Mouse (Mus musculus) brown adipose tissue, adult 24 weeks (tissue): Measurements from ENCODE around the gene Tcf20. TPM values are rescaled to one million over a fixed set of nuclear protein-coding genes. Genes with fewer than 3 reads are reported as not detected.

Source experiments
- H3K27ac ChIP-seq: fragments of 200-500 bp; replicated peaks from 2 replicates; pipeline ENCODE4 v1.5.1; 2012; ENCODE audit warnings: low read depth, mild to moderate bottlenecking, low read length
- H3K4me1 ChIP-seq: fragments of 200-500 bp; 2 replicates; pipeline ENCODE4 v1.6.1; 2012; ENCODE audit warnings: low read length, mixed read lengths; ENCODE audit not compliant: control insufficient read depth, insufficient read depth, insufficient read length
- H3K4me3 ChIP-seq: fragments of 200-500 bp; 2 replicates; pipeline ENCODE4 v1.5.1; 2012; ENCODE audit warnings: low read depth, mild to moderate bottlenecking, low read length, moderate library complexity; ENCODE audit not compliant: insufficient read depth
- polyA plus RNA-seq: library from polyadenylated mRNA; stranded (reverse); fragments of >200 nt; gene quantifications from 2 replicates; pipeline ENCODE4 v1.2.4, GENCODE M21; 2012; ENCODE audit not compliant: missing spikeins, insufficient read depth, insufficient read length

The Tcf20 gene
- polyA plus RNA-seq, 1 experiment = 18.2 TPM

GRCm38 (mm10) chr15:82821657-82822056, 166.0 kb downstream of the Tcf20 start:
- no peaks in the 10 kb centered on the region for H3K4me1 ChIP-seq
- no peak overlapping the region for H3K4me3 ChIP-seq
- no peak overlapping the region for H3K27ac ChIP-seq

- Histone ChIP-seq H3K4me3 (no peak overlapping the region), H3K4me1 (no peaks in the 10 kb centered on the region), H3K27ac (no peak overlapping the region)
Measured at GRCm38 (mm10) chr15:82815296-82815695, 172.4 kb downstream of the Tcf20 start.

- Histone ChIP-seq H3K4me3 (no peak overlapping the region), H3K4me1 (no peaks in the 10 kb centered on the region), H3K27ac (no peak overlapping the region)
Measured at GRCm38 (mm10) chr15:82814806-82815205, 172.9 kb downstream of the Tcf20 start.

DNA sequence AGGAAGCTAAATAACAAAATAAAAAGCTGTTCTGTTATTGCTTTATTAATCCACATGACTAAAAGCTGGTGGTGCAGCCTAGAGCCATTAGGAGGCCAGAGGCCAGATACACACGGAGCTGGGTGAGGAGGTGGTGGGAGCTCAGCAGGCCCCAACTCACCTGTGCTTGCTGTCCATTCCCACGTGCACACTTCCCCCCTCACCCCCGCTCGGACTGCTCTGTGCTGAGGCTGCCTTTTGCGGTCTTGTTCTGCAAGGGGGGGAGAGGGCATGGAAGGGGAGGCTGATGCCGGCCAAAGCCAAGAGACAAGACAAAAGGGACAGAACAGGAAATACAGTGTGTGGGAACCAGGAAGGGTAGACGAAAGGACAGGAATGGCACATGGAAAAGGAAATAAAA, 173.4 kb downstream of the Tcf20 start:
- no peak overlapping the region for H3K4me3 ChIP-seq
- H3K4me1 ChIP-seq = no peaks in the 10 kb centered on the region
- H3K27ac ChIP-seq = no peak overlapping the region

GRCm38 (mm10) chr15:82810556-82810955, 177.1 kb downstream of the Tcf20 start:
- Histone ChIP-seq H3K4me3 (no peak overlapping the region), H3K27ac (no peak overlapping the region), H3K4me1 (no peaks in the 10 kb centered on the region)

- no peak overlapping the region for H3K4me3 ChIP-seq
- H3K27ac ChIP-seq = no peak overlapping the region
- no peaks in the 10 kb centered on the region for H3K4me1 ChIP-seq
Measured at GRCm38 (mm10) chr15:82809511-82809910, 178.2 kb downstream of the Tcf20 start.

DNA sequence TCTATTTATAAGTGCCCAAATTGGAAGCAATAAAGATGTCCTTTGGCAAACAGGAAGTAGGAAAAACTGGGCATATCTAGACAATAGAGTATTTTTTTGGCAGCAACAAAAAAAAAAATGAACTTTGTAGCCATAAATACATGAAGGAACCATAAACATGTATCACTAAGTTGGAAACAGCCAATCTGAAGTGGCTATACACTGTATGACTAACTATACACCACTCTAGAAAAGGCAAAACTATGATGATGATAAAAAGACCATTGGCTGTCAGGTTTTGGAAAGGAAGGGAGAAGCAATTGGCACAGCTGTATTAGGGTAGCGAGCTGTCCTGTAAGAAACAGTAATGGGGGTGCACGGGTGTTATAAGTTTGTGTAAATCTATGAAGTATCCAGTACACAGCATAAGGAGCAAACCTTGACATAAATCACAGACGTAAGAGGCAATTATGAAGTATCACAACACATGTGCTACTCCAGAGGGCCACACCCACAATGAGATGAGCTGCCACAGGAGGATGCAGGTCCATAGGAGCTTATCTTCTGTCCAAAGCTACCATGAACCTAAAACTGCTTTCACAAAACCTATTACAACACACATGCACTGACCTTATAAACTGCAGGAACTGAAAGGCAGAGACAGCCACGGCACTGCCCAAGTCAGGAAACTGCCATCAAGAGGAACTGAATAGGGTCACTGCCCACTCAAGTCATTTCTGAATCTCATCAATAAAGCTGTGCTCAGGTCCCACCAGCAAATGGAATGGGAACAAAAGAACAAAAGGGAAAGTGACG, 180.5 kb downstream of the Tcf20 start:
- no peaks in the 10 kb centered on the region for H3K4me1 ChIP-seq
- no peak overlapping the region for H3K27ac ChIP-seq
- no peak overlapping the region for H3K4me3 ChIP-seq

DNA sequence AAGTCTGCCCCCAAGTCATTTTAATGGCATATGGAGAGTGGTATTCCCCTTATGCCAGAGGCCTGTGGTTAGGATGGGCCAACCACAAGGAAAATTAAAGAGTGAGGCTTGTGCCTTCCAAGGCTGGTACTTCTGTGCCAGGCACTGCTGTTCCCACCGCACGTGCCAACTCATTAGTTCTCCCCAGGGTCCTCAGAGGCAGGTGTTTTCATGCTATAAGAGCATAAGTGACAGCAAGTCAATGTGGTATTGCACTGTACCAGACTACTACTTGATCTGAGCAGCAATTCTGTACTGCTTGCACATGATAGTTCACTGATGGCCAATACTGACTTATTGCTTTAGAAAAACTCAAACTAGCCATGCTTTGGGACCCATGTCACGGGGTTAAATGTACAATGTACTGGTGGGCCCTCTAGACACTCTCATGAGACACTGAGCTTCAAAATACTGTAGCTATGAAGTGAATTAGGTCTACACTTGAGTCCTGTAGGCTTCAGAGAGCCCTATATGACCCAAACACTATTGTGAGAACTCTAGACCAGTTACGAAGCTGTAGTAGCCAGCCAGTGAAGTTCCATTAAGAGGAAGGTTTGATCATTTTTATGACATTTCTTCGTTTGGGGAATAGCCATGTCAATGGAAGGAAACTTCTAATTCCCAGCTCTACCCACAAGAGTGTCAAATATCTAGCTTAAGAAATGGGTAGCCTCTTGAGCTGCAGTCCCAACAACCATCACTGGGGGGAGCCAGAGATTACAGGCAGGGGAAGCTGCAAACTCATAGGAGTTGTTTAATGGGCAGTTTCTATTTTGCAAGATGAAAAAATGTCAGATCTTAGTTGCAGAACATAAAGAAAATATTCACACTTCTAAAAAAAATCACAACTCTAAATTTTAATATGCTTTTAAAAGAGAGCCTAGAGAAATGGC, 182.7 kb downstream of the Tcf20 start:
- H3K4me1 ChIP-seq = no peaks in the 10 kb centered on the region
- H3K4me3 ChIP-seq = no peak overlapping the region
- no peak overlapping the region for H3K27ac ChIP-seq

DNA sequence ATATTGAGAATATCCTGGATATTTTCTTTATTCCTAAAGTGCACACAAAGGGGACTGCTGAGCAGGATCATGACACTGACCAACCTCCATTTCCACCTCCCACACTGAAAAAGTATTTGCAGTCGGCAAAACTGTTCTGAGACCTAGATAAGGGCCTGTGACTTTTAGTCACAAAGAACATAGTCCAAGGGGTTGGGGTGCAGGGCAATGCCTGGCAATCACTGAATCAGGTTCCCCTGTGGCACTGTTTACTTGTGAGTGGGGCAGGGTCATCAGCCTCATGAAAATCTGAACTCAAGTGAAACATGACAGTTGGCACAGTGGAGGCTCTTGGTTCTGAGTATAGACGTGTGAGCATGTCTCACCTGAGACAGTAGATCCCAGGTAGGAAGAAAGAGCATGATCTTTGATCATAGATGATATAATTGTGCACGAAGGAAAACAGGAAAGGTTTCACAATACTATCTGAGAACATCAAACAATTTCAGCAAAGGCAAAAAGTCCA, 191.7 kb downstream of the Tcf20 start:
- H3K4me1 ChIP-seq = no peaks in the 10 kb centered on the region
- no peak overlapping the region for H3K27ac ChIP-seq
- H3K4me3 ChIP-seq = no peak overlapping the region

- no peaks in the 10 kb centered on the region for H3K4me1 ChIP-seq
- H3K27ac ChIP-seq = no peak within 1 kb of the TSS
- H3K4me3 ChIP-seq = no peak within 1 kb of the TSS
Measured at GRCm38 (mm10) chr15:82794277-82794676, 193.4 kb downstream of the Tcf20 start, which contains the start of gene Cyp2d26. Gene Cyp2d26 (minus strand): TSS chr15:82794294.

- Histone ChIP-seq H3K4me1 (no peaks in the 10 kb centered on the region), H3K4me3 (no peak overlapping the region), H3K27ac (no peak overlapping the region)
Measured at GRCm38 (mm10) chr15:82793868-82794267, 193.8 kb downstream of the Tcf20 start.

DNA sequence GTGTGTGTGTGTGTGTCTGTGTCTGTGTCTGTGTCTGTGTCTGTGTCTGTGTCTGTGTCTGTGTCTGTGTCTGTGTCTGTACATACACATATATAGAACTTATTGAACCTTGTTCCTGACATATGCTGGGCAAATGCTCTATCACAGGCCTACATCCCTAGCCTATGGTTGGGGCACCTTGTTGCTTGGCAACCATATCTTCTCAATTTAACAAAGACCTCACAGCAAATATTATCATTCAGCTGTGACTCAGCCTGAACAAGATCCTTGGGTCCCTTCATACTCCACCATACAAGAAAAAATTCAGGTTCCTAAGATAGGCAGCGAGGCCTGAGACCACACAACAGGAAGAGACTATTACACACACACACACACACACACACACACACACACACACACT, 194.2 kb downstream of the Tcf20 start:
- no peak overlapping the region for H3K27ac ChIP-seq
- no peak overlapping the region for H3K4me3 ChIP-seq
- H3K4me1 ChIP-seq = no peaks in the 10 kb centered on the region

- Histone ChIP-seq H3K4me1 (no peaks in the 10 kb centered on the region), H3K27ac (no peak overlapping the region), H3K4me3 (no peak overlapping the region)
Measured at GRCm38 (mm10) chr15:82792566-82792965, 195.1 kb downstream of the Tcf20 start.

- Histone ChIP-seq H3K4me1 (no peaks in the 10 kb centered on the region), H3K27ac (no peak overlapping the region), H3K4me3 (no peak overlapping the region)
Measured at GRCm38 (mm10) chr15:82784581-82784980, 203.1 kb downstream of the Tcf20 start.

- no peak overlapping the region for H3K27ac ChIP-seq
Measured at GRCm38 (mm10) chr15:82783800-82784199, 203.9 kb downstream of the Tcf20 start.

More at GRCm38 (mm10) chr15:82783800-82784199, 203.9 kb downstream of the Tcf20 start:
- Histone ChIP-seq H3K4me1 (no peaks in the 10 kb centered on the region), H3K4me3 (no peak overlapping the region)
